Mouse (Mus musculus): ENCODE data around the gene Lrrc3c.
"Not testable (repeated sequence)": the region's sequence is repeated elsewhere in the genome, so short reads cannot be mapped to it uniquely, and the experiment has no call there.

The Lrrc3c gene

GRCm38 (mm10) chr11:98586892-98587563 lies 11.1 kb upstream of the Lrrc3c start, which contains the start of gene Ormdl3:
Gene Ormdl3 (minus strand): TSS chr11:98587368.
- DNase-seq, result peak; percentile 96

DNA sequence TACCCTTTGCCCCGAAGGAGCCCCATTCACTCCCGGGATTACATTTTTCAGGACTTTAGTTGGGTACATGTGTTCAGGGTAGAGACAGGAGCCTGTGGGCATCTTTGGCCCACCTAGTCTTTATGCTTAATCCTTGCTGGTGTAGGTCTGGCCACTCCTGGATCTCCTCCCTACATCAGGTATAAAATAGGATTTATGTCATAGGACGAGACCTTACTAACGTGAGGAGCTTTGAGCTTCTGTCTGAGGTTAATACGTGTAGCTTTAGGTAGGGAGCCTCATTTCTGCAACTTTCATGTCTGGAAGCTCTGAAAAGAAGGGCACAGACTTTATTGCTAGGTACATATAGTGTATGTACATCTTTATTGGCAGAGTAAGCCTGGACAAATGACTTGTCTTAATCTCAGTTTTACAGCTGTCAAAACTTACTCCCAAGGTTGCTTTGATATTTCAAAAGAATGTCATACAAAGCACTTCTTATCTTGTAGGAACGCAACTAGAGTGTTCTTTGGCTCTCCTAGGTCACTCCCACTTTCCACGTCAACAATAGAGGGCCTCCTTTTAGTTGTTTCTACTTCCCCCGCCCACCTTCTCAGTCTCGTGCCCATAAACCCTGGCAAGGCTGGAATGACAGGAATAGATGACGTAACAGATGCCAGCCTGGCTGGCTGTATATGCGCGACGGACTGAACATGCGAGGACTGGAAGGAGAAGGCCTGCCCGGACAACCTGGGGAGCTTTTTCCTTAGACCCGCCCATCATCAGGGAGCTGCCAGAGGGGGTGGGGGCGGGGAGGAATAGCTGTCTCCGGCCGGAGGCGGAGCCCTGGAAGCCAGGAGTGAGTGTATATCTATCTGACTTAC lies 10.2 kb upstream of the Lrrc3c start:
- peak; percentile 72 for DNase-seq

GRCm38 (mm10) chr11:98588833-98589281 lies 9.2 kb upstream of the Lrrc3c start:
- no peak for DNase-seq

GRCm38 (mm10) chr11:98589306-98589705 lies 8.8 kb upstream of the Lrrc3c start:
- no peak for DNase-seq

DNA sequence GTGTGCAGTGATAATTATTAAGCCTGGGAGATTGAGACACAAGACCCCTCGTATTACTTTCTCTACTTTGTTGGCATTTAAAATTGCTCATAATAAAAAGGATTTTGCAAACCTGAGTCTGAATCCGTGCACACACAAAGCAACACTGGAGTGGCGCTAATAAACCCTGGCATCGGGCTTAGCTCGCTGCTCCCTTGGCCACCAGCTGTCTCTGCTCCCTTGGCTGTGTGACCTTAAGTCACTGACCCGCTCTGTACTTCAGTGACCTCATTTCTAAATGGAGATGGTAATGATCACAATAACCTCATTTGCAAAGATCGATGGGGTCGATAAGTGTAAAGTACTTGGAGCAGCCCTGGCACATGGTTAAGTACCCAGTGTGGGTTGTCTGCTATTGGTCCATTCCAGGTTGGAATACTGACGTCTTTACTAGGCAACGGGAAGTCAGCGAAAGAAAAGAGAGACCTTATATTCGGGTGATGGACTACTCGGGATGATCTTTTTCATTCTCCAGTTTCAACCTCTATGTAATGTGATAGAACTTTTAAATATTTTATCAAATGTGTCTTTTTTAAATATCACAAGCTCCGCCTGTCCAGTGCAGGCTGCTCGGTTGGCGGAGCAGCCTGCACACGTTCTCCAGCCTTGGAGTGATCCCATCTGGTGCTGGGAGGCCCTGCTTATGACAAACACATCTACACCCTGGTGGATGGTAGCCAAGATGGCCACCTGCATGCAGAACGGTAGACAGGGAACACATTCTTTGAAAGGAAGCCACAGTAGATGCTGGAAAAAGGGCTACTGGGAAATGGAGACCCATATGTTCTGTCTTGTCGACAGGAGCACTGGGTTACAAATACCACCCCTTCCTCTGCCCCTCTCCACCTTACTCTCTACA lies 7.3 kb upstream of the Lrrc3c start:
- peak; percentile 74 for DNase-seq

DNA sequence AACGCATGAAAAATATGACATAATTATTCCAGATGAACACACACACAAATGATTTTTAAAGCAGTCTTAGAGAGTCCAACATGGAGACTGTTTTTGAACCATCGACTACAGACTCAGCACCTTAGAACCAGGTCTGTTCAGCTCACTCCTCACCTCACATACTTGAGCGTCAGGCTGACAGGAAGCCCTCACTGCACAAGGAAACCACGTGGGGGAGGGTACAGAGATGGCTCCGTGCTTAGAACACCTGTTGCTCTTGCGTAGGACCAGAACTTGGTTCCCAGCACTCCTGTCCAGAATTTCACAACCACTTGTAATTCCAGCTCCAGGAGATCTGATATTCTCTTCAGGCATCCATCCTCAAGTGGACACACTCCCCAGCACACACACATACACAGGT lies 3.1 kb upstream of the Lrrc3c start:
- DNase-seq, result no peak

DNA sequence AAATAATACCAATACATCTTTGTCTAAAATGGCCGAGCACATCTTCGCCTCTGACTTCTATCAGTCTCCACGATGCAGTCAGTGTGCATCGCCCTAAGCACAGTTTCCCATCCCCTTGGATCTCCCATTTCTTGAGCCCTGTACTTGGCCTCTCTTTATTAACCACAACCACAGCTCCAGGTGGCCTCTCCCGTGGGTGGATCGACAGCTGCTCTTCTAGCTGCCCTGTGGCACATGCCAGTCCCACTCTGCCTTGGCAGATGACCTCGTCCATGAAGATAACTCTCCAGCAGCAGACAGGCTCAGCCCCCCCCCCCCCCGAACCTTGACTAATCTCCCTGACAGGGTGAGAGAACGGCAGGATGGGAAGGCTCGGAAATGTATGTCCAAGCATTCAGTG lies 2.6 kb upstream of the Lrrc3c start:
- no peak for DNase-seq

GRCm38 (mm10) chr11:98595955-98596354 lies 2.1 kb upstream of the Lrrc3c start:
- no peak for DNase-seq

DNA sequence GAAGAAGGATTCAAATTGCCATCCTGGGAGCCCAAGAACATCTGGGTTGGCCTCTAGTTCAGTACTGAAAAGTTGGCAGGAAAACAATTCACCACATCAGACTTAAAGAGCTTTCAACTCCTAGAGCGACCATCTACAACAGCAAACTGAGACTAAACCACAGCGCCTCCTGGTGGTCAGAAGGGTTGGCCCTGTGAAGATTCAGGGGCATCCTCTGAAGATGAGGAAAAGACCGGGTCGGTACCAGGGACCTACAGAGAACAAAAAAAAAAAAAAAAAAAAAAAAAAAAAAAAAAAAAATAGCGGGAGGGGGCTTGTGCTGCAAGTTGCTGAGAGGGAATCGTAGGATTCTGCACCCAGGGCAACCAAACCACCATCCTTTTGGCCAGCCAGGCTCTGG lies 728 bp upstream of the Lrrc3c start:
- no peak for DNase-seq

DNA sequence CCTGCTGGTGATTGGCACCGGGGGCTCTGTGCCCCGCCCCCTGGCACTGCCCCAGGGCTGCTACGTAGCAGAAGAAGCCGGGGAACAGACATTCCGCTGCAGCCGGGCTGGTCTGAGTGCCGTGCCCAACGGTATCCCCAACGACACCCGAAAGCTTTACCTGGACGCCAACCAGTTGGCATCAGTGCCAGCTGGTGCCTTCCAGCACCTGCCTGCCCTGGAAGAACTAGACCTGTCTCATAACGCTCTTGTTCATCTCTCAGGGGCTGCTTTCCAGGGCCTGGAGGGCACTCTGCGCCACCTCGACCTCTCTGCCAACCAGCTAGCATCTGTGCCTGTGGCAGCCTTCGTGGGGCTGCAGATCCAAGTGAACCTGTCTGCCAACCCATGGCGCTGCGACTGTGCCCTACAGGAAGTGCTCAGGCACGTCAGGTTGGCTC lies 780 bp downstream of the Lrrc3c start:
- DNase-seq, result peak; percentile 78

GRCm38 (mm10) chr11:98599291-98599690 lies 1.2 kb downstream of the Lrrc3c start:
- no peak for DNase-seq

- DNase-seq, result no peak
Observed at GRCm38 (mm10) chr11:98602090-98602690, 4.1 kb downstream of the Lrrc3c start.

GRCm38 (mm10) chr11:98603953-98604352 lies 5.9 kb downstream of the Lrrc3c start:
- no peak for DNase-seq

DNA sequence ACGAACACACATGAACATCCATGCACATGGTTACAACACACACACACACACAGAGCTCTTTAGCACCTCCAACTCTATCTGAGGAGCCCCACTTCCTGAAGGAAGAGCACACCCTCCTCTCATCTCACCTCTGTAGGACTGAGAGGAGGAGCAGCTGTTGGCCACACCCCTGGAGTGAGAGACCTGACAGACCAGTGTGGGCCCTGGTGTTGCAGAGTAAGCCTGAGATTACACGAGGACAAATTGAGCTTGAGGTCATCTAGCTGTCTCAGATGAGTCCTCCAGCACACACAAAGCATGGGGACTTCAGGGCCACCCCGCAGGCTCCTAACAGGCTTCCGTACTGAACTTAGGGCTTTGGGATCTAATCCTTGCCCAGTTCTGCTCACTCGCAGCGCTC lies 6.8 kb downstream of the Lrrc3c start:
- DNase-seq, result not testable (repeated sequence)

DNA sequence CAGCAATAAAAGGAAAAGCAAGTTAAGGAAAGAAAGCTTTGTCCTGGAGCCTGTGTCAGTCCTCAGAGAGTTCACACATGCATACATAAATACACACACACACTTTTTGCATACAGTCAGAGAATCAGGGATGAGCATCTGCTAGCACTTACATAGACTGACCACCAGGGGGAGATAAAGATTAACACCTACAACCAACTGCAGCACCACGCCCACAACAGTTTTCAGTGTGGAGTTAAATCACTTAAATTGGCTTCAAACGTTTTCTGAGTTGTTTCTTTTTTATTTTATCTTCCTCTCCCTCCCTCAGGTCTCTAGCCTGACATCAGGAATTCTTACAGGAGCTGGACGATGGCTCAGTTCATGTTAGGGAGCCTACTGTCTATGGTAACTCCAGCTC lies 8.7 kb downstream of the Lrrc3c start:
- DNase-seq, result no peak

- no peak for DNase-seq
Observed at GRCm38 (mm10) chr11:98620791-98621190, 22.7 kb downstream of the Lrrc3c start.

GRCm38 (mm10) chr11:98623981-98624380 lies 25.9 kb downstream of the Lrrc3c start:
- DNase-seq, result not testable (repeated sequence)

GRCm38 (mm10) chr11:98624381-98624780 lies 26.3 kb downstream of the Lrrc3c start:
- not testable (repeated sequence) for DNase-seq

DNA sequence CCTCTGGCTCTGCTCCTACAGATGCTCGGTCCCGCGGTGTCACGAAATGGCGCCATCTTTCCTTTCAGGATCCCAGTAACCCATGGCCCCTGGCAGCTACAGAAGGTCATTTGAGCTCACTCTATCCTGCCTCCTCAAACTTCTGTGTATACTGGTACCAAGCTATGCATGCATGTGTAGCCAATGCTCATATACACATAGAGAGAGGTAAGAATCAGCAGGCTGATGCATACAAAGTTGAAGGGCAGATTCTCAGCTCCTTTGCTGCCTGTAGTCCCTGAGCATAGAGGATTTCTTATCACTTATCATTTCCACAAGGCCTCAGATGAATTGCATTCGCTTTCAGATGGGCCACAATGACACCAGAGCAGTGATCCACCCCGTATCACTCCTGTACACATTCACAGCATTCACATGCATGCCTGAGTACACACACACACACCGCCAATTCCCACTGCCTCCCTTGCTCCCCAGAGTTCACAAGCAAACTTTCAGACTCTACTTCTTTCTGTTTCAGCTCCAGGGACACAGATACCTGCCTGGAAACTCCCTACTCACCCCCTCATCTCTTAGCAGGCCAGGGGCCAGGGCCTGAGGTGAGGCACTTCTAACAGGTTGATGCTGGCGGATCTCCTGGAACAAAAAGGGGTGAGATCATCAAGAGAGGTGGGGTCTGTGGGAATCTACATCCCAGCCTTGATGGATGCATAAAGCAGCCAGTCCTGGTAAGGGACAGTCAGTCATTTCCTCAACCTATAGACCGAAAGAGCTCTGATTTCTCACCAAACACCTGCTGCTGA lies 27.7 kb downstream of the Lrrc3c start, which contains the start of the genes Gm12355 and Gsdma3:
Gene Gm12355 (minus strand): TSS at position 51 of the 800 bp plus-strand sequence.
Gene Gsdma3 (plus strand): TSS at position 750 of the 800 bp plus-strand sequence.
- no peak for DNase-seq

GRCm38 (mm10) chr11:98628706-98629105 lies 30.6 kb downstream of the Lrrc3c start:
- no peak for DNase-seq

GRCm38 (mm10) chr11:98630646-98631045 lies 32.6 kb downstream of the Lrrc3c start:
- DNase-seq, result no peak
